Mouse (Mus musculus) forebrain, embryonic 14.5 days (tissue): ENCODE measurements around the gene Omt2a. TPM values are rescaled to one million over a fixed set of nuclear protein-coding genes. Genes with fewer than 3 reads are reported as not detected.
"Not testable (repeated sequence)": the region's sequence is repeated elsewhere in the genome, so short reads cannot be mapped to it uniquely, and the experiment has no call there.

Experiments
- ATAC-seq: fragments of 200-750 bp; cut with Nextera tagmentation; 2 replicates; pipeline ENCODE4 v1.8.0; 2017; ENCODE audit warnings: mild to moderate bottlenecking, moderate library complexity
- DNase-seq: peaks from one replicate; pipeline ENCODE4 v3.0.0-alpha.2; 2015; ENCODE audit warnings: low spot score
- H3K27ac ChIP-seq: fragments of 300-500 bp; sonication (generic); 2 replicates; pipeline ENCODE4 v1.5.1; 2014; ENCODE audit warnings: low read depth, mild to moderate bottlenecking, control low read depth, low read length, moderate library complexity
- H3K27me3 ChIP-seq: fragments of 300-500 bp; sonication (generic); replicated peaks from 2 replicates; pipeline ENCODE4 v1.6.1; 2014; ENCODE audit warnings: low read length, control low read depth, mixed read lengths; ENCODE audit not compliant: control insufficient read depth, insufficient read depth
- H3K36me3 ChIP-seq: fragments of 300-500 bp; sonication (generic); 2 replicates; pipeline ENCODE4 v1.6.1; 2014; ENCODE audit warnings: low read length, control low read depth; ENCODE audit not compliant: control insufficient read depth, insufficient read depth
- H3K4me1 ChIP-seq: fragments of 300-500 bp; sonication (generic); 2 replicates; pipeline ENCODE4 v1.6.1; 2014; ENCODE audit warnings: antibody characterized with exemption, low read length, control low read depth; ENCODE audit not compliant: control insufficient read depth, insufficient read depth
- H3K4me2 ChIP-seq: fragments of 300-500 bp; sonication (generic); 2 replicates; pipeline ENCODE4 v1.6.1; 2014; ENCODE audit warnings: mild to moderate bottlenecking, control low read depth, low read length
- H3K4me3 ChIP-seq: fragments of 300-500 bp; sonication (generic); 2 replicates; pipeline ENCODE4 v1.5.1; 2014; ENCODE audit warnings: low read depth, low read length, control low read depth
- H3K9ac ChIP-seq: fragments of 300-500 bp; sonication (generic); 2 replicates; pipeline ENCODE4 v1.6.1; 2014; ENCODE audit warnings: mild to moderate bottlenecking, low read length, control low read depth, moderate library complexity
- H3K9me3 ChIP-seq: fragments of 300-500 bp; sonication (generic); replicated peaks from 2 replicates; pipeline ENCODE4 v1.6.1; 2016; ENCODE audit warnings: low read length, control low read depth, mixed read lengths; ENCODE audit not compliant: control insufficient read depth
- WGBS: fragments of 180-500 bp; shearing (Covaris S2); extraction: QIAGEN DNeasy Blood & Tissue Kit; methylation state at CpG from one replicate; pipeline ENCODE4 v1.1.7; 2014; 5-methylcytosine and 5-hydroxymethylcytosine counted together
- polyA plus RNA-seq: library from polyadenylated mRNA; unstranded; fragments of >200 nt; fragmentation: Nextera tagmentation; extraction: Ambion mirVana; gene quantifications from 2 replicates; pipeline ENCODE4 v1.2.1, GENCODE M21; 2014

The Omt2a gene
- polyA plus RNA-seq, 1 experiment from 2014 or later = not detected

- WGBS = 83% methylated on average over 1 of the region's 1 CpGs
- not testable (repeated sequence) for H3K9ac ChIP-seq, H3K4me1 ChIP-seq, H3K27ac ChIP-seq, H3K27me3 ChIP-seq, H3K4me2 ChIP-seq, H3K9me3 ChIP-seq, H3K4me3 ChIP-seq, H3K36me3 ChIP-seq, DNase-seq, ATAC-seq
Measured at GRCm38 (mm10) chr9:78327289-78327688, 12.7 kb upstream of the Omt2a start, which contains the start of gene Omt2b. Gene Omt2b (plus strand): TSS chr9:78327589.

DNA sequence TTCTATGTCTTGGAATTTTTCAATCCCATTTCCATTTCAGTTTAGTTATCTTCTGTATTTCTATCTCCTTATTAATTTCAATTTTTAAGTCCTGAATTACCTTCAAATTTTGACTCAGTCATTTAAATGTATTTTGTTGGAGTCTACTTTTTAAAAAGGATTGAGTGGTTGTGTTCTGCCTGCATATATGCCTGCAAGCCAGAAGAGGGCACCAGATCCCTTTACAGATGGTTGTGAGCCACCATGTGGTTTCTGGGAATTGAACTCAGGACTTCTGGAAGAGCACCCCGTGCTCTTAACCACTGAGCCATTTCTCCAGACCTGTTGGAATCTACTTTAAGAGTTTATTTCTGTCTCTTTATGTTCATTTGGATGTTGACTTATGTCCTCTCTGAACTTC is 4.9 kb upstream of the Omt2a start:
- no peaks in the 10 kb centered on the region for H3K4me1 ChIP-seq
- no peaks in the 10 kb centered on the region for H3K9me3 ChIP-seq
- peak; percentile 6 for DNase-seq
- H3K36me3 ChIP-seq = no peaks in the 10 kb centered on the region
- H3K4me2 ChIP-seq = no peak overlapping the region
- 29% methylated on average over 1 of the region's 1 CpGs for WGBS
- no peaks in the 10 kb centered on the region for H3K27me3 ChIP-seq
- H3K27ac ChIP-seq = no peak overlapping the region
- ATAC-seq = no peak
- H3K4me3 ChIP-seq = no peak overlapping the region
- no peak overlapping the region for H3K9ac ChIP-seq

GRCm38 (mm10) chr9:78308122-78308521 is 6.5 kb downstream of the Omt2a start:
- not testable (repeated sequence) for H3K27me3 ChIP-seq, H3K9ac ChIP-seq, H3K4me3 ChIP-seq, H3K4me1 ChIP-seq, H3K27ac ChIP-seq, DNase-seq, H3K4me2 ChIP-seq, H3K36me3 ChIP-seq, H3K9me3 ChIP-seq, ATAC-seq
- 79% methylated on average over 3 of the region's 3 CpGs for WGBS

DNA sequence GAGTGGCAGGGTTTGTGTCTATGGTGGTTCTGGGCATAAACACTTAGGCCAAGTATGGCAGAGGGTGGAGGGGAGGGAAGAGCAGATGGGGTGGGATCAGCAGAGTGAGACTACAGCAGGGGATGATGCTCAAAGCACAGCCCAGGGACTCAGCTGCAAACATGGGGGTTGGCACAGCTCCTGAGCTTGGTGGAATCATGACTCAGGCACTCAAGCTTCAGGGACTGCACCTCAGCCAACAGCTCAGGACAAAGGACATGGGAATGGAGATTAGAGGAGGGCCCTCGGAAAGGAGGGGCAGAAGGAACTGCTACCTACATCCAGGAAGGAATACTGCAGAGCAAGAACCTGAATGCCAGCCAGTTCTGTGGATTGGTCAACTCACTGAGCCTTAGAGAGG is 15.5 kb downstream of the Omt2a start:
- H3K27ac ChIP-seq, H3K27me3 ChIP-seq, ATAC-seq, H3K9me3 ChIP-seq, H3K4me2 ChIP-seq, H3K36me3 ChIP-seq, H3K9ac ChIP-seq, DNase-seq, H3K4me3 ChIP-seq, H3K4me1 ChIP-seq: not testable (repeated sequence)
- WGBS = 71% methylated on average over 1 of the region's 1 CpGs

GRCm38 (mm10) chr9:78298232-78298631 is 16.4 kb downstream of the Omt2a start:
- DNase-seq = no peak
- Histone ChIP-seq H3K9ac (no peak overlapping the region), H3K9me3 (no peaks in the 10 kb centered on the region), H3K4me1 (no peaks in the 10 kb centered on the region), H3K4me3 (no peak overlapping the region), H3K36me3 (no peaks in the 10 kb centered on the region), H3K4me2 (no peak overlapping the region), H3K27me3 (no peaks in the 10 kb centered on the region), H3K27ac (no peak overlapping the region)
- ATAC-seq = no peak
- WGBS = 88% methylated on average over 1 of the region's 1 CpGs

DNA sequence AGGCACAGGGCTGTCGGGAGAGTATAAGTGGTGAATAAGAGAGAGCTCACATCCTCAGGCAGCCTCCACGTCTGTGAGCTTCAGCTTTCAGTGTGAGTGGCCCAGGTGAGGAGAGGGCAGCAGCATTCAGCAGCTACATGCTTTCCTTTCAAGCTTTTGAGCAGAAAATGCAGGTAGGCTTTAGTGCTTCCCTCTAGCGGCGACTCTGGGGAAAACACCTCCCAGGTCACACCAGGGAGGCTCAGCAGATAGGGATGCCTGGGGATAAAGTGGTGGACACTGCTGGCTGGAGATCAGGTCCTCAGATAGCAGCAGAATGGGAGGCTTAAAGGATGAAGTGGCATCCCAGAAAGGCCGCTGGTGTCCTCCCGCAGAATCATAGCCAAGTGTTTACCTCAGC is 18.5 kb downstream of the Omt2a start:
- not testable (repeated sequence) for H3K27me3 ChIP-seq, H3K4me3 ChIP-seq, H3K36me3 ChIP-seq, H3K9ac ChIP-seq, H3K4me2 ChIP-seq, H3K4me1 ChIP-seq, H3K27ac ChIP-seq, ATAC-seq, H3K9me3 ChIP-seq
- WGBS = 13% methylated on average over 6 of the region's 6 CpGs
- DNase-seq = peak; percentile 58

GRCm38 (mm10) chr9:78294781-78295180 is 19.8 kb downstream of the Omt2a start:
- not testable (repeated sequence) for H3K36me3 ChIP-seq, H3K9ac ChIP-seq, H3K4me3 ChIP-seq, H3K27ac ChIP-seq, H3K4me2 ChIP-seq, H3K9me3 ChIP-seq, H3K27me3 ChIP-seq, DNase-seq, ATAC-seq, H3K4me1 ChIP-seq
- 83% methylated on average over 4 of the region's 7 CpGs for WGBS

DNA sequence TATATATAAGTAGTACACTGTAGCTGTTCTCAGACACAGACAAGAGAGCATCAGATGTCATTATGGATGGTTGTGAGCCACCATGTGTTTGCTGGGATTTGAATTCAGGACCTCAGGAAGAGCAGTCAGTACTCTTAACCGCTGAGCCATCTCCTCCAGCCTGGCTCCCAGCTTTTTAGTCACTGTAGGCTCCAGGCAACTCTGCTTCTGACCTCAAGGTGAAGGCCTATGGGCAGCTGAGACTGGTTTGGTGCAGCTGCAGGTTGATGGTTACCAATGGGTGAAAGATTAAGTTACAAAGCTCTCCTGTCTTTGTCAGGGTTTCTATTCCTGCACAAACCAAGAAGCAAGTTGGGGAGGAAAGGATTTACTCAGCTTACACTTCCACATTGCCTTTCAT is 20.9 kb downstream of the Omt2a start:
- not testable (repeated sequence) for H3K36me3 ChIP-seq, H3K4me1 ChIP-seq, H3K4me3 ChIP-seq, H3K27ac ChIP-seq, ATAC-seq, H3K9ac ChIP-seq, H3K27me3 ChIP-seq, DNase-seq, H3K4me2 ChIP-seq, H3K9me3 ChIP-seq
- WGBS = 50% methylated on average over 1 of the region's 1 CpGs

- H3K36me3 ChIP-seq, H3K9me3 ChIP-seq, H3K27ac ChIP-seq, ATAC-seq, H3K4me3 ChIP-seq, H3K4me1 ChIP-seq, H3K4me2 ChIP-seq, H3K27me3 ChIP-seq, H3K9ac ChIP-seq, DNase-seq: not testable (repeated sequence)
- 84% methylated on average over 8 of the region's 8 CpGs for WGBS
Measured at GRCm38 (mm10) chr9:78292462-78292861, 22.1 kb downstream of the Omt2a start.
